Mouse (Mus musculus): ENCODE results near the gene Larp6.

The Larp6 gene

DNA sequence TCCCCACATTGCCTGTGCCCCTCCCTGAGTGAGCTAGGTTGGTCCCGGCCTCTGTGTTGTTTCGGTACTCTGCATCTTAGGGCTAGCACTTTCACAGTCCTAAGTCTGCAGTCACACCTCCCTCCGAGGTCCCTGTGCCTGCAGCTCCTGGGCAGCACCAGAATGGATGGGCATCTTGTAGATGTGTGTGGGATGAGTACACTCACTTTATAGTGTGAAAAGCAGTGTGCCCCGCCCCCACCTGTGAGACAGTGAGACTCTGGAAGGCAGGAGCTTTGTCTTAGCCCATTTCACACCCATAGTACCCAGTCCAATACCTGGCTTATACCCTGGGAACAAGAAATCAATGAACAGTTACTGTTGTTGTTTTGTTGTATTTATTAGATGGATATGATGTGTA, 2.5 kb downstream of the Larp6 start:
- DNase-seq (ENCODE audit: low spot score in 2 of 2): no peak

DNA sequence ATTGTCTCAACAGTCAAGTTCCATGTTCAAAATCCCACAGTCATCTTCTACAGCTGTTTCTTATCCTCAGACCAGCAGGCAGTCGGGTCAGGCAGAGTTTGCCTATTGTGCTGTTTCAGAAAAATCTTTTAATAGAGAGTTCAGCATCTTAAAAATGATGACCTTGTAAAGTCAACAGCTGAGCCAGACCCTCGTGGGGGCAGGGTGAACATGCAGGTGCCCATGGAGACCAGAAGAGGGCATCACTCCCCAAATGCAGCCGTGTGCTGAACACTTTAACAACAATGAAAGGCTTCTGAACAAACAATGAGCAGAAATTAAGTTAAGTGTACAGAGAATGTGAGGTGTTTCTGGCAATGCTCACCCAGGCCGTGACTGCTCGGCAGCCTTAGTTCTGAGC, 3.0 kb downstream of the Larp6 start:
- DNase-seq (ENCODE audit: low spot score in 2 of 2): no peak

DNA sequence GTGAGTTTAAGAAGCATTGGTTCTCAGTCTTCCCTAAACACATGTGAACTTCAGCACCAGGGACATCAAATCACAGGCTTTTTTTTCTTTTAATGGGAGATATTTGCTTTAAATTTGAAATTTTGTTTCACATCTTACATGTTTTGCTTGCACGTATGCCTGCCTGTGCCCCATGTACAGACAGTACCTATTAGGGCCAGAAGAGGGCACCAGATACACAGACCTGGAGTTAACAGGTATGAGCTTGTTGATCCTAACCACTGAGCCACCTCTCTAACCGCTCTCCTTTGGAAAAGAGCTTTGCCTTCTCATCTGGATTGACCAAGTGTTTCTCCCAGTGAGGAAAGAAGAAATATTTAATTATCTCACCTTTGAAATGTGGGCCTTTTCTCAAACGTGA, 5.5 kb downstream of the Larp6 start:
- peak; percentile 59 to 63 for DNase-seq (ENCODE audit: low spot score in 2 of 2)

DNA sequence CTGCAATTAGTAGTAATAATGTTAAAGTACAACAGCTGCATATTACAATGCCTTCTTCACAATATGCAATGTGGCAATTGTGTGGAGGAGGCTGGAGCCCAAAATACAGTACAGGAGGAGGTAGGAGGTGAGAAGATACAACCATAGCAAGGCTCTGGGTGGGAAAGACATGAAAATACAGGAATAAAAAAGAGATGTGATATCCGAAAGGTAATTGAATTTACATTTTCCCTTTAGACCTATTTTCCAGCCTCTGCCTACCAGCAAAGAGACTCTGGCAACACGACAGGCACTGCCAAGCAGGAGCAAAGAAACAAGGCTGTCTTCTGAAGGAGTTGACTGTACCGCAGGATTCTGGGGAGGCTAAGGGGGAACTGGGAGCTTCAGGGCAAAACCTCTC, 6.9 kb downstream of the Larp6 start:
- no peak for DNase-seq (ENCODE audit: low spot score in 2 of 2)

DNA sequence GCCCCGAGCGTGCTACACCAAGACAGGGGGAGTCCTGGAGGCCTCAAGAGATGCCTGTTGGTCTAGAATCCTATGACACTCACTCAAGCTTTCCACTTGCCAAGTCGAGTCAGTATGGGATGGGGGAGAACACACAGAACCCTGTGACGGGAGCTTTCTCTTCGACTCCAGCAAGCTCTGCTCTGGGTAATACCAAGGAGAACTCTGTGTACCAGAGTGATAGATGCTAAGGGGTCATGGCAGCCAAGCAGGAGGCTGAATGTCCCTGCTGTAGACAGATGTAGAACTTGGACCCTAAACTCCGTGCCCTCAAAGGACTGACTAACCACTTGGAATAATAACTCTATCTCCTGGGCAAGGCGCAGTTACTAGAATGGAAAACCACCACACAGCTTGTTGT, 12.2 kb downstream of the Larp6 start:
- no peak for DNase-seq (ENCODE audit: low spot score in 2 of 2)

DNA sequence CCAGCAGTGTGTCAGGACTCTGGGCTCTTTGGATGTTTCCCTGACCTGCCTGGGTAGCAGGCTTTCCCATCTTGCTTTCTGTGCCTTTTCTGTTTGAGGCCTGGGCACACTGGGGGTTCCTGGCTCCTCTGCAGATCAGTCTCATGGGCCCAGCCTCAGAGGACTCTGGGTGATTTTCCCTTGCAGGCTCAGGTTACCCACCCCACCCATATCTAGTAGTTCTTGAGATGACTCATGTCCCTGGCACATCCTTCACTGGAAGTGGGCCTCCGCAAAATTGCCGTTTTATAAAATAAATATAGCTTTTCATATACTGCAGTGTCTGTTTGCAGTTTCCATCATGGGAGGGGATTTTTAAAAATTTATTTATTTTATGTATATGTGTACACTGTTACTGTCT, 21.5 kb downstream of the Larp6 start:
- DNase-seq (ENCODE audit: low spot score in 2 of 2): no peak

DNA sequence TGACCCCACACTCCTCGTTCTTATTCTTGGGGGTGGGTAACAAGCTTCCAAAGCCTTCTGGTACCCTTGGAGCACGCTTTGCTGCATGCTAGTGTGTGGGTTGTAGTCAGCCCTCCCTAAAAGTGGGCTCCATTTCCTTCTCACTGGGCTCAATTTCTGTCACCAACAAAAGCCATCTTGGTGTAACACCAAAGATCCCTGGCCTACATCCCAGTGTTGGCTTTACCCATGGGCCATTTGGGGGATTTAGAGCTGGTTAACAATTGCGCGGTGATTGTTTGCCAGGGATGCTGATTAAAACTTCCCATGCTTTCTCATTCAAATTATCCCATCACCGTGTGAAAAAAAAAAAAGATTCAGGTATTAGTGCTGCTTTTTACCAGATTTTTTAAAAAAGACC, 26.3 kb downstream of the Larp6 start:
- no peak for DNase-seq (ENCODE audit: low spot score in 2 of 2)

DNA sequence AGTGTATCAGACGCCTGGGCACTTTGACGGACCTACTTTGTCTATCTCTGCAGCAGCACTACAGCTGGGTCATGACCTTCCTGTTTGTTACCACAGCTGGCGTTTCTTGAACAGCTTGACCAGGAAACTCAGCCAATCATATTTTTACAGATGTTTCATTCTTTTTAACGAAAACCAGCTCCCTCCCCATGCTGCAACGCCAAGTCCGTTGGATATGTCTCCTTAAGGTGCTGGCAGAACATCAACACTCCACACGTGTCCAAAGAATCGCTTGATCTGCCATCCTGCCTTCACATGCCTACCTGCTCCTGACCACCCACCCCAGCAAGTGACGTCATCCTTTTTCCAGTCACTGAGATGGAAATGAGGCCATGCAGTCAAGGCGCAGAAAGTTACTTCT, 28.6 kb downstream of the Larp6 start:
- no peak for DNase-seq (ENCODE audit: low spot score in 2 of 2)

DNA sequence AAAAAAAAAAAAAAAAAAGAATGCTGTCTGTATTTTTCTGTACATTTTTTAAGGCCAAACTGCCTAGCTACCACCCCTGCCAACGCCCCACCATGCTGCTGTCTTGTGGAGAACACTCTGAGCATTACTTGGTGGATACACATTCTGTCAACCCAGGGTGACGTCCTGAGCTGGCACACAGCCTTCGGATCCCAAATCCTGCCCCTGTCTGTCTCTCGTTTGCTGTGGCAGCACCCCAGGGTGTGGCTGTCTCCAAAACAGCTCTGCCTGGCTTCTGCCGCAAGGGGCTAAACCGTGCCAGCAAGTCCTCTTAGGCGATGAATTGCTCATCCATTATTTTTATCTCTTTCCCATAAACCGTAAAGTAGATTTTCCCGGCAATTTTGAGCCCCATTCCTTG, 29.7 kb downstream of the Larp6 start:
- DNase-seq (ENCODE audit: low spot score in 2 of 2): peak; percentile 46 to 70

DNA sequence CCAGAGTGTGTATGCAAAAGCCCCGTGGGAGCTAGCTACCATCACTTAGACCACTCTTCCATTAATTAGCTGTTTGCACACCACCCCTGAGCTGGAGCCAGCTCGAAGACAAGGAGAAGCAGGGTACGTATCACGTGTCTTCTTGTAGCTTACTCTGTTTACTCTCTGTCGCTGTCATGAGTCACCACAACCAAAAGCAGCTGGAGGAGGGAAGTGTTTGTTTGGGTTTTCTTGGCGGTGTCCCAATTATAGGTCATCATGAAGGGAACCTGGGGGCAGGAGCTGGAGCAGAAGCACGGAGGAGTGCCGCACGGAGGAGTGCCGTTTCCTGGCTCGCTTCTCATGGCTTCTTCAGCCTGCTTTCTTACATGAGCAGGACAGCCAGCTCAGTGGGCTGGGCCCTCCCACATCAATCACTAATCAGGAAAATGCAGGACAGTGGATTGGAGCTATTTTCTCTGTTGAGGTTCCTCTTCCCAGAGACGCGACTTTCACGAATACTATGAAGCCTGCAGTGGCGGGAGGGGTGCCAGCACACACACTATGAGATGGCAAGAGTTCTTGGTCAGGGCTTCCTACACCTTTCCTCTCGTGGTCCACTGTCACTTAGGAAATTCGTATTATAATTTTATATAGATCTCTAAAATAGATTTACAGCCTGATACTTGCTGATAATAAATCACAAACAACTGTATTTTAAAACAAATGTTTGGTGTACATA, 30.6 kb downstream of the Larp6 start:
- peak; percentile 71 to 76 for DNase-seq (ENCODE audit: low spot score in 2 of 2)

DNA sequence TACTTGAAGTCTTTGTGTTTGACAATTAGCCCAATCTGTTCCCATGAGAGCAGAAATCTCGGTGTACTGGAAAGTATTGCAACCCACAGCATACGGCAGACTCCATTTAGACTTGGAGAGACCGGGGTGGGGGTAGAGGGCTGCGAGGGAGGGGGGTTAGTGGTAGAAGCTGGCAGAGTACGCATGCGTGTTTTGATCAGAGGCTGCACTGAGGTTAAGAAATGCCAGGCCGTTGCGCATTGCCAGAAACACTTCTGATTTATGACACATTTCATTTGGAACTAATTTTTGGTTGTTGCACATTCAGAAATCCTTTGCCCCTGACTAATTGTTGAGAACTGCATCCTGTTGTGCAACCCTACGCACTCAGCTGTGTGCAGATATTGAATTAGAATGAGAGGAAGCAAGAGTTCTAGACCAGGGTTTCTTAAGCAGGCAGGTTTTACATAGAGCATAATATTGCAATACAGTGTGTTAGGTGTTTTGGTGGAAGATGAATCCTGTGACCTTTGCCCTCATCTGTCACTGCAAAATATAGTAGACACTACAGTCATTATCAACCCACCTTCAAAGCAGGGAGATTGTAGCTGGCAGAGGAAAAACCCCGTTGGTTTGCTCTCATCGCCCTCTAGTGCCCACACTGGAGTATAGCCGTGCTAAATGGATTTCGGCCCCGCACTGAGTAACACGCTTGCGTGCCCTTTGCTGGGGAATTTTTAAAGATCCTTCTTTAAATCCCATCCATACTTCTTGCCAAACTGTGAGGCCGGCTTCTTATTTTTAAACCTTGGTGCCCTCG, 31.6 kb downstream of the Larp6 start:
- DNase-seq (ENCODE audit: low spot score in 2 of 2): peak; percentile 32 to 57

DNA sequence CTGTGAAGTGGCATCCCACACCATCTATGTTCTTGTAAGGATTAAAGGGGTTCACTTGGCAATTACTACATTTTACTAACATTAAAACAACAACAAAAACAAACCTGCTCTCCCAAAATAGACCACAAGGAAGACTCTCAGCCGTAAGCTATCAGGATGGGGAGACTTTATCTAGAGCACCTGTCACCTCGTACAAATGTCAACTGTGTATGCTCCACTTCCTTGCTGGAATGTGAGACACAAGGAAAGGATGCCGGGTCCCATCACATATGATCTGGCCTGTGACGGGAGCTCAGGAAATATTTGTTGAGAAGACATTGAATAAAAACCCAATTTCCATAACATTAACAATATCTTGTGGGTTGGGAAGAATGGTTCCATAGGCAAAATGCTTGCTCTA, 32.2 kb downstream of the Larp6 start:
- no peak for DNase-seq (ENCODE audit: low spot score in 2 of 2)

DNA sequence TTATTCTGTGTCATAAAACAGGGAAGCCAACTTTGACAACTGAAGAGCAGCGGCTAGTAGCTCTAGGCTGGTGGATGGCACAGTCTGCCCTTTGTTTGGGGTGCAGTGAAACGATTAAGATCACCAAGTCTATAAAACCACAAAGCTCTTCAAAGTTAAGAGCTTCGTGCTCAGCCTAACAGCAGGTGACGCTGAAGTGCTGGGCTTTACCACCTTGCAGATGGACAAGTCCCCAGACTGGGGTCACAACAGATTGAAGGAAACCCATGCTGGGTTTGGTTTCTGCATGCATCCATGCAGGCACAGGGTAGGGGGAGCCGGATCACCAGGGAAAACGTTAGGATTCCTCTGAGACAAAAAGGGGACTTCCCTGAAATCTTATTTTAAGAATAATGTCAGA, 33.8 kb downstream of the Larp6 start:
- no peak for DNase-seq (ENCODE audit: low spot score in 2 of 2)

DNA sequence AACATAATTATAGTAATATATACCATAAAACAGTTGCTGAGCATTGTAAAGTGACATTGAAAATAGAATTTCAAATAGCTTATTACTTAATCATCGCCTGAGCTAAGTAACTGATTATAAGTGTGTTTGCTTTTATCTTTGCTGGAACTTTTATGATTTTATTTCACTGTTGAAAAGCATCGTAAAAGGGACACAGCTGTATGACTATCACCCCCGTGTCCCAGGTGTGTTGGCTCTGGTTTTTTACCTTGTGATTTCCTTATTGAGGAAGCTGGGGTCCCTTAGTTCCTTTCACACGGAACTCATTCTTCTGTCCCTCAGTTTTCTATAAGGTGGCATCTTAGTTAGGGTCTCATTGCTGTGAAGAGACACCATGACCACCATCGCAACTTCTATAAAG, 34.9 kb downstream of the Larp6 start:
- DNase-seq (ENCODE audit: low spot score in 2 of 2): no peak

DNA sequence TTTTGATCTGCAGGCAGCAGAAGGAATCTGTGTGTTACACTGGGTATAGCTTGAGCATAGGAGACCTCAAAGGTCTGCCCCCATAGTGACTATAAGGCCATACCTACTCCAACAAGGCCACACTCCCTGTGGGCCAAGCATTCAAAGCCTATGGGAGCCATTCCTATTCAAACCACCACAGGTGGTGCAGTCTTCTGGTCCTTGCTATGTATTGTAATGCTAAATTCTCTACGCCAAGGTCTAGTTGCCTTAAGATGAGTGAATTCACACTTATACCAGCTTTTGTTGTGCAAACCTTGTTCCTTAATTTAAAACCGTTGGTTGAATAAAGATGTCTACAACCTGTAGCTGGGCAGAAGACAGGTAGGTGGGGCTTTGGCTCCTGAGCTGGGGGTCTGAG, 35.4 kb downstream of the Larp6 start:
- DNase-seq (ENCODE audit: low spot score in 2 of 2): no peak

DNA sequence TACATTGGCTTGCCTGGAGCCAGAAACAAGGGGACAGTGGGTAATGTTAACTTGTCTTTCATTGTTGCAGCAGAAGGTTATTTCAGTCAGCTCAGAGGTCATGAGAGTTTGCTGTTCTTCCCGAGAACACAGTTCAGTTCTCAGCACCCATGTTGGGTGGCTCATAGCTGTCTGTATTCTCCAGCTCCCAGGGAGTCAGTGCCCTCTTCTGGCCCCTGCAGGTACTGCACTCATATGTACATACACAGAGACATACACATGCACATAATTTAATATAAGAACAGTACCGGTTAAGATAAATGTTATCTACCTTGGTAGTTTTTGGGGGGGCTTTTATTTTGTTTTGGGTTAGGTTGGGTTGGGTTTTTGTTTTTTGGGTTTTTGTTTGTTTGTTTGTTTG, 36.3 kb downstream of the Larp6 start:
- no peak for DNase-seq (ENCODE audit: low spot score in 2 of 2)

DNA sequence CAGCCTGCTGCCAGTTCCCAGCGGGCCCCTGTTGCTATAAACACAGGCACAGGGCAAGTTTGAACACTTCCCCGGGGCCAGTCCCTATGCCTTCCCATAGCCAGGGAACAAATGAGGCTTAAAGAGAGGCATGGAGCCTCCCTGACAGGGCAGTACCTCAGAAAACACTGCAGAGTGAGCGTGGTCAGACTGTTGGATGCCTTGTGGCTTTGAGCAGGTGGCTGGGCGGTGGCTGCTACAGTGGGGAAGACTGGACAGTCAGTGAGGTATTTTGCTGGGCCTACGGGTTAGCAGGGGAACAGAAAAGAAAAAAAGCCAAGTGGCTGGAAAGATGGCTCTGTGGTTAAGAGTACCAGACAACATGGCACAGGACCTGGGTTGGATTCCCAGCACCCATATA, 38.3 kb downstream of the Larp6 start:
- no peak for DNase-seq (ENCODE audit: low spot score in 2 of 2)

DNA sequence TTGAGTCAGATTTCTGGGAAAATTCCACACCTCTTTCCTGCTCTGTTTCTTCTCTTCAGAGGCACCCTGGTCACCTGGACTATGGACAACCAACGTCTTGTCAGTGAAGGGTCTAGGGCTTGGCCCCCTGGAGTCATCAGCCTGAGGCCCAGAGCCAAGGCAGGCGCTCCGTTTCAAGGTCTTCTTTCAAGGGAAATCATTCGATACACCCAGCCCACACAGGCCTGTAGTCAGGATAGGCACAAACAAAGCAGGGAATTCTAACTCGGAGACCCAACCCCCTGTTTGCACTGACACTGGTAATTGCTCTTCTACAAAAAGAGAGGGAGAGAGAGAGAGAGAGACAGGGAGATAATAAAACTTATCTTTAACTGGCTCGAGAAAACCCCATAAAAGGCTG, 39.2 kb downstream of the Larp6 start:
- DNase-seq (ENCODE audit: low spot score in 2 of 2): no peak

DNA sequence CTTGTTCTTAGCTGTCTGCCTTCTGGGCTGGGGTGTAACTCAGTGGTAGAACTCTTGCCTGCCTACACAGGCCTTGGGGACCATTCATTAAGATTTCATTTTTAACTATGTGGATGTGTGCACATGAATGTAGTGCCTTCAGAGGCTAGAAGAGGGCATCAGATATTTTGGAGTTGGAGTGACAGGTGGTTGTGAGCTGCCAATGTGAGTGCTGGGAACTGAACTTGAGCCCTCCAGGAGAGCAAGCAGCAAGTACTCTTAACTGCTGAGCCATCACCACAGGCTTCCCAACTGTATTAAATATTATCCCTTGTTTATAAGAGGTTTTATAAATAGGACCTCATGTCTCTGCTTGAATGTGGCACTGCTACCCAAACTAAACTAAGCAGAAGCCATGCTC, 39.8 kb downstream of the Larp6 start:
- DNase-seq (ENCODE audit: low spot score in 2 of 2): no peak

DNA sequence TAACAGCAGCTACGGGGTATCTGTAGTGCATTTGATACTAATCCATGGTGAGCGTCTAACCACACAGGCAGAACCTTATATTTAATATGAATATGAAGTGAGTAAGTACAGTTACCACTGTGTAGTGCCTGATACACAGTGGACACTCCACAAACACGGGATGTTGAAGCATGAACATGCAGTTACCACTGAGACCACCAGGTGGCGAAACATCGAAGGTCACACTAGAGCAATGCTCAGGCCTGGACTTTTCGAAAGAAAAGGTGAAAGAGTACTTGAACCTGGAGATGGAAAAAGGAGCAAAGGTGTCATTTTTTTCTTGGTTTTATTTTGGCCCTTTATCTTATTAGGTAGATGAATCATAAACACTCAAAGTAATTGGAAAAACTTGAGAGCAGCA, 43.5 kb downstream of the Larp6 start:
- peak; percentile 60 to 73 for DNase-seq (ENCODE audit: low spot score in 2 of 2)

DNA sequence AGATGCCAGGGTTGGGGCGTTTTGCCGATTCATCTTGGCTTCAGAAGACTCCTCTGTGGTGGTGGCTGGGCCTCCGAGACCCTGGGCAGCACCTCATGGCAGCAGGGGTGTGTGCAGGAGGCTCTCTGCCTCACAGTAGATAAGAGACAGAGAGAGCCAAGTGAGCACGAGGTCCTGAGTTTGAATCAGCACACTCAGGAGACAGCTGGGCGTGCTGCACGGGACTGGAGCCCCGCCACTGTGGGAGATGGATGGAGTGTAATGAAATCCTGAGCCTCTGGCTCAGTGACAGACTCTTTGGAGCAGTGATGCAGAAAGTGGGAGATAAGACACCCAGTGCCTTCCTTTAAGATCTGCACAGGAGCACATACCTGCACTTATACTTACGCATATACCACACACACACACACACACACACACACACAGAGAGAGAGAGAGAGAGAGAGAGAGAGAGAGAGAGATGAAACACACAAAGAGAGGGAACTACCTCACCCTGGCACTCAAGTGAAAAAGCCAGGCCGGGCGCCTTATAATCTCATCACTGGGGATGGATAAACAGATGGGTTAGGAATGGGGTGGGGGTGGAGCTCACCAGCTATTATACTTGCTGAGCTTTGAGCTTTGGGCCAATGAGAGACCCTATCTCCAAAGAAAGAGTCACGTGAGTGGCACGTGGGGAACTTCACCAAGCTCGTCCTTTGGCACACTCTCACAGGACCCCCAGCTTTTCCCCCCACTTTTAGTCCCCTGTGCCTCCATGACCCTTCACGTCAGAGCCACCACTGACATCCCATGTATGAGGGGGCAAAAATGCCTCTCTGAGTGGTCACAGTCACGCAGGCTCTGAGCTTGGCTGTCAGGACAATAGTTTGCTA, 44.3 kb downstream of the Larp6 start:
- DNase-seq (ENCODE audit: low spot score in 2 of 2): peak in 1 of 2 experiments; percentile 35

DNA sequence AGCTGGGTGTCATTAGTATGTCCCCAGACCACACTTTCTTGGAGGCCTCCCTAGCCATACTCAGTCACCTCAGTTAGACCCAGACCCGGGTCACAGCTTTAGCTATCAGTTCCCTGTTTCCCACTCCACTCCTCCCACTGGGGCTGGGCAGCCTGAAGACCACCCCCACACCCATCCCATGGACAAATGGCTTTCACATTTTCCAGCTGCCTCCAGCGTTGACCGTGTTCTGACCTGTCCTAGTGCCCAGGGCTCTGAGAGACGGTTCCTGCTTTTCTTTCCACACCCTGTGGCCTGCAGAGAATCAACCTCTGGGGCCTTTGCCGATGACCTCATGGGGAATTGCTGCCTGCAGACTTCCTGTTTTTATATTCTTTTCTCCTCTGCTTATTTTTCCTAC, 45.0 kb downstream of the Larp6 start:
- DNase-seq (ENCODE audit: low spot score in 2 of 2): no peak
